Mouse (Mus musculus): ENCODE results near the gene Cnst. TPM values are rescaled to one million over a fixed set of nuclear protein-coding genes. Genes with fewer than 3 reads are reported as not detected.

Gene Cnst
- polyA plus RNA-seq, 1 experiment from 2014 or later: 28.0 TPM

DNA sequence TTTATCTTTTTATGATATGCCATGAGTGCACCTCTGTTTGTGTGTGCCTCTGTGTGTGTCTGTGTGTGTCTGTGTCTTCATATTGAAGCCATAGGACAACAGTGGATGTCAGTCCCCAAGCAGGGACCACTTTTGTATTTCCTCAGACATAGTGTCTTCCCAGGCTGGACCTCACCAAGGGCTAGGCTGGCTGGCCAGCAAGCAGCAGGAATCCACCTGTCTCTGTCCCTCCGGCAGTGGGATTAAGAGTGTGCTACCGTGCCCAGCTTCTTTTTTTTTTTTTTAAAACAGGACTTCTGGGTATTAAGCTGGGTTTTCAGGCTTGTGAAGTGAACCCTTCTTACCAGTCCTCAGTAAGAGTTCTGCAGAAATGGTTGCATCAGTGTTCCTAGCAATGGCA, 46.0 kb downstream of the Cnst start:
- H3K27ac ChIP-seq (replicated peaks; ENCODE audit: low read depth, low read length): no peak overlapping the region
- no peak for ATAC-seq (ENCODE audit: low FRiP score, low TSS enrichment)
- WGBS: 77% methylated on average over 2 of the region's 2 CpGs

DNA sequence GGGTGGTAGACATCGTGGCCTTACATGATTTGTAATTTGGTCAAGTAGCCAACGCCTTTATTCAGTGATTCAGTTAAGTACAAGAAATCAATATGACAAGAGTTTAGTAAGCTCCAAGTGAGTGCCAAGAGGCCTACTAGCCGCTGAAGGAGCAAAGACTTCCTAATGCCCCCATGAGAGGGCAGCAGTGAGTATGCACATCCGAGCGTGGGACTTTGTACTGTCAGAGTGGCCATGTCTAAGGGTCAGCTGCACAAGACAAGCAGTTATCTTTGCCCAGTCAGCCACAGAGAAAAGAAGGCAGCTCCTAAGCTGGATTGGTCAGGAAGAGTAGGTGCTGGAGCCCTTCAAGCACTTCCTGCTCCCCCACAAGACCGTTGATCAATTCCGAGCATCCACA, 46.8 kb downstream of the Cnst start:
- Histone ChIP-seq H3K27ac (replicated peaks; ENCODE audit: low read depth, low read length) (no peak overlapping the region), H3K27me3 (ENCODE audit: control insufficient read depth, insufficient read depth, low read length) (no peaks in the 10 kb centered on the region), H3K9me3 (ENCODE audit: control insufficient read depth, low read length) (no peaks in the 10 kb centered on the region), H3K36me3 (ENCODE audit: control insufficient read depth, insufficient read depth, low read length) (0 out of 2 replicates have a peak, but pooled peaks cover 5% of the 10 kb centered on the region), H3K4me1 (ENCODE audit: control insufficient read depth, insufficient read depth, low read length) (no peaks in the 10 kb centered on the region), H3K4me2 (ENCODE audit: low read length) (no peak overlapping the region), H3K9ac (replicated peaks; ENCODE audit: low read length) (no peak overlapping the region), H3K4me3 (replicated peaks; ENCODE audit: low read depth, low read length) (no peak overlapping the region)
- 70% methylated on average over 7 of the region's 7 CpGs for WGBS
- no peak for ATAC-seq (ENCODE audit: low FRiP score, low TSS enrichment)
- DNase-seq: no peak

More for the DNA sequence above, 46.0 kb downstream of the Cnst start:
- Histone ChIP-seq H3K9me3 (ENCODE audit: control insufficient read depth, low read length) (no peaks in the 10 kb centered on the region), H3K36me3 (ENCODE audit: control insufficient read depth, insufficient read depth, low read length) (0 out of 2 replicates have a peak, but pooled peaks cover 5% of the 10 kb centered on the region), H3K9ac (replicated peaks; ENCODE audit: low read length) (no peak overlapping the region), H3K27me3 (ENCODE audit: control insufficient read depth, insufficient read depth, low read length) (no peaks in the 10 kb centered on the region), H3K4me3 (replicated peaks; ENCODE audit: low read depth, low read length) (no peak overlapping the region), H3K4me1 (ENCODE audit: control insufficient read depth, insufficient read depth, low read length) (0 out of 2 replicates have a peak, but pooled peaks cover 3% of the 10 kb centered on the region), H3K4me2 (ENCODE audit: low read length) (no peak overlapping the region)
- DNase-seq: no peak

DNA sequence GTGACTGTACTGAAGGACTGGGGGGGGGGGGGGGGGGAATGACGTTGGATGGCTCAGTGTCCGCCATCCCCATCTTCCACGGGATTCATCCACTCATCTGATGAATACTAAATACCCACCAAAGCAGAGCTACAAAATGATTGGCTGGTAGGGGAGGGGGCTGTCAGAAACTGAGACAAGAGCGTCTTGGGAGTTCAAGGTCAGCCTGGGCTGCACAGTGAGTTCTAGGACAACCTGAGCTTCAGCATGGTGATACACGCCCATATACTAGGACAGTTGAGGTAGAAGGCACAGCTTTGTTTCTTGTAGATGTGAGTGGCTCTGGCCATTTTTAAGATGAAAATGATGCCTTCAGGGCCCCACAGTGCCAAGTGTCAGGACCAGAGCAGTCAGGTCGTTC, 52.2 kb downstream of the Cnst start:
- ATAC-seq (ENCODE audit: low FRiP score, low TSS enrichment): no peak
- 80% methylated on average over 6 of the region's 6 CpGs for WGBS

DNA sequence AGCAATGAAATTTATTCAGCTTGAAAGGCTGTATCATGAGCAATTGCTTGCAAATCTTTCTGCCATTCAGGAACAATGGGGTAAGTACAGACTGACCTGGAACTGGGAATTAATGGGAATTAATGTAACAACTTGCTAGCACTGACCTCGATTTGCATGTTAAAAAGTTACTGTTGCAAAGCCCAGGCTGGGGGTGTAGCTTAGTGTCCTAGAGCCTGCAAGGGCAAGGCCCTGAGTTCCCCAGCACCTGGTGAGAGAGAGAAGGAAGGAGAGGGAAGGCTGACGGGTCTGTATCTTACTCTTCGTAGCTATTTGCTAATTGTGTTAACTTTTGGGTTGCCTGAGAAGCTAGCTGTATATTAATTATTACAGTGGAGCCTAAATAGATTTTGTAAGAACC, 58.4 kb downstream of the Cnst start:
- Histone ChIP-seq H3K4me2 (ENCODE audit: low read length) (no peak overlapping the region), H3K9me3 (ENCODE audit: control insufficient read depth, low read length) (no peaks in the 10 kb centered on the region), H3K27ac (replicated peaks; ENCODE audit: low read depth, low read length) (no peak overlapping the region), H3K9ac (replicated peaks; ENCODE audit: low read length) (no peak overlapping the region), H3K36me3 (ENCODE audit: control insufficient read depth, insufficient read depth, low read length) (0 out of 2 replicates have a peak, but pooled peaks cover 10% of the 10 kb centered on the region), H3K4me1 (ENCODE audit: control insufficient read depth, insufficient read depth, low read length) (no peaks in the 10 kb centered on the region), H3K4me3 (replicated peaks; ENCODE audit: low read depth, low read length) (no peak overlapping the region), H3K27me3 (ENCODE audit: control insufficient read depth, insufficient read depth, low read length) (no peaks in the 10 kb centered on the region)
- 58% methylated on average over 3 of the region's 3 CpGs for WGBS
- ATAC-seq (ENCODE audit: low FRiP score, low TSS enrichment) (no peak), DNase-seq (no peak)

More for the DNA sequence above, 52.2 kb downstream of the Cnst start:
- H3K9ac ChIP-seq (replicated peaks; ENCODE audit: low read length): no peak overlapping the region
- H3K4me2 ChIP-seq (ENCODE audit: low read length): no peak overlapping the region
- 0 out of 2 replicates have a peak, but pooled peaks cover under 1% of the 10 kb centered on the region for H3K36me3 ChIP-seq (ENCODE audit: control insufficient read depth, insufficient read depth, low read length)
- H3K27me3 ChIP-seq (ENCODE audit: control insufficient read depth, insufficient read depth, low read length): no peaks in the 10 kb centered on the region
- no peaks in the 10 kb centered on the region for H3K4me1 ChIP-seq (ENCODE audit: control insufficient read depth, insufficient read depth, low read length)
- no peak for DNase-seq
- no peak overlapping the region for H3K27ac ChIP-seq (replicated peaks; ENCODE audit: low read depth, low read length)
- no peaks in the 10 kb centered on the region for H3K9me3 ChIP-seq (ENCODE audit: control insufficient read depth, low read length)
- H3K4me3 ChIP-seq (replicated peaks; ENCODE audit: low read depth, low read length): no peak overlapping the region

DNA sequence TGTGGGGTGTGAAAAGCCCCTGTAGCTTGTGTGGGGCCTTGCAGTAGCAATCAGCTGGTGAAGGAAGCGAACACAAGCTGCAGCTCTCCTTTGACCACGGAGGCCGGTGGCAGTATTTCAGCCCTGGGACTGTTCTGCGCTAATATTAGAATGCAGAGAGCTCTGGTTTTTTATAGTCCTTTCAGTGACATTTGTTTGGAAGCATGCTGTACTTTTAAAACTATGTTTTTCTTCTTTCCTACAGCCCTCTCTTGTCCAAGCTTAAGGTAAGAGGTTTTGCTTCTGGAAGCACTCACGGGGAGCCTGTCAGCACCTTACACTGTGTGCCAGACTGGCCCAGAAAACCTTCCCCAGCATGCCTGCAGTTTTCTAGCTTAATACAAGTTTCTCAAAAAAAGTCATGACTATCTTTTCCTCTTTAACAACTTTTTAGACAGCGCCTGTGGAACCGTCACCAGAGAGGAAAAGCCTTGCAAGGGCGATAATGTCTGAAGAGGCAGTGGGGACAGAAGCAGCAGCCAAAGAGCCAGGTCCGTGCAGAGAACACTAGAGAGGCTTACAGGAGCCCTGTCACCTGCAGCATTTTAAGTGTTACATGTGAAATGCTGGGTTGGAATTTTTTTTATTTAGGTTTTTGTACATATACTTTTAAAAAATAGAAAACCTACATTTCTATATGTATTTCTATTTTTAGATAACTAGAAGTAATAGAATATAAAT, 60.0 kb downstream of the Cnst start:
- Histone ChIP-seq H3K4me1 (ENCODE audit: control insufficient read depth, insufficient read depth, low read length) (no peaks in the 10 kb centered on the region), H3K4me2 (ENCODE audit: low read length) (no peak overlapping the region), H3K9ac (replicated peaks; ENCODE audit: low read length) (no peak overlapping the region), H3K27ac (replicated peaks; ENCODE audit: low read depth, low read length) (no peak overlapping the region), H3K36me3 (ENCODE audit: control insufficient read depth, insufficient read depth, low read length) (peaks cover 22% of the 10 kb centered on the region; the same call in 1 of the 2 replicates), H3K4me3 (replicated peaks; ENCODE audit: low read depth, low read length) (no peak overlapping the region), H3K9me3 (ENCODE audit: control insufficient read depth, low read length) (no peaks in the 10 kb centered on the region), H3K27me3 (ENCODE audit: control insufficient read depth, insufficient read depth, low read length) (no peaks in the 10 kb centered on the region)
- DNase-seq (no peak), ATAC-seq (ENCODE audit: low FRiP score, low TSS enrichment) (no peak)
- 92% methylated on average over 9 of the region's 9 CpGs for WGBS

DNA sequence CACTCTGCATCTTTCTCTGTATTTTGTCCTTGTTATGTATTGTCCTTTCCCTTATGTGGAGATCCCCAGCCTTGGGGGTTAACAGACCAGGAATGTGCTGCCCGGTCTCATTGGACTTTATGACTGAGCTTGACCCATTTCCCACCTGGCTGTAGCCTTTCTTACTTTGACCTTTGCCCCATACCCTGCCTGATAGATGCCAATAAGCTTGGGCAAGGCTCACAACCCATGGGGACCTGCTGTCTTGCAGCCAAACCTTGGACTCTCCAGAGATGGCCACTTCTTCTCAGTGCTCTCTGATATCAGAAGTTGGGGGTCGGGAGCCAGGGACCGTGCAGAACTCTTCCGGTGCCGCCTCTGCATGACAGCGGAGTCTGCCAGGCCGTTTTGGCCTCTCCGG, 62.4 kb downstream of the Cnst start:
- DNase-seq: no peak
- no peaks in the 10 kb centered on the region for H3K9me3 ChIP-seq (ENCODE audit: control insufficient read depth, low read length)
- no peaks in the 10 kb centered on the region for H3K27me3 ChIP-seq (ENCODE audit: control insufficient read depth, insufficient read depth, low read length)
- H3K9ac ChIP-seq (replicated peaks; ENCODE audit: low read length): no peak overlapping the region
- H3K36me3 ChIP-seq (ENCODE audit: control insufficient read depth, insufficient read depth, low read length): peaks cover 25% of the 10 kb centered on the region; the same call in 1 of the 2 replicates
- WGBS: 95% methylated on average over 8 of the region's 8 CpGs
- H3K4me1 ChIP-seq (ENCODE audit: control insufficient read depth, insufficient read depth, low read length): no peaks in the 10 kb centered on the region
- ATAC-seq (ENCODE audit: low FRiP score, low TSS enrichment): no peak
- H3K4me2 ChIP-seq (ENCODE audit: low read length): no peak overlapping the region
- no peak overlapping the region for H3K27ac ChIP-seq (replicated peaks; ENCODE audit: low read depth, low read length)
- no peak overlapping the region for H3K4me3 ChIP-seq (replicated peaks; ENCODE audit: low read depth, low read length)

DNA sequence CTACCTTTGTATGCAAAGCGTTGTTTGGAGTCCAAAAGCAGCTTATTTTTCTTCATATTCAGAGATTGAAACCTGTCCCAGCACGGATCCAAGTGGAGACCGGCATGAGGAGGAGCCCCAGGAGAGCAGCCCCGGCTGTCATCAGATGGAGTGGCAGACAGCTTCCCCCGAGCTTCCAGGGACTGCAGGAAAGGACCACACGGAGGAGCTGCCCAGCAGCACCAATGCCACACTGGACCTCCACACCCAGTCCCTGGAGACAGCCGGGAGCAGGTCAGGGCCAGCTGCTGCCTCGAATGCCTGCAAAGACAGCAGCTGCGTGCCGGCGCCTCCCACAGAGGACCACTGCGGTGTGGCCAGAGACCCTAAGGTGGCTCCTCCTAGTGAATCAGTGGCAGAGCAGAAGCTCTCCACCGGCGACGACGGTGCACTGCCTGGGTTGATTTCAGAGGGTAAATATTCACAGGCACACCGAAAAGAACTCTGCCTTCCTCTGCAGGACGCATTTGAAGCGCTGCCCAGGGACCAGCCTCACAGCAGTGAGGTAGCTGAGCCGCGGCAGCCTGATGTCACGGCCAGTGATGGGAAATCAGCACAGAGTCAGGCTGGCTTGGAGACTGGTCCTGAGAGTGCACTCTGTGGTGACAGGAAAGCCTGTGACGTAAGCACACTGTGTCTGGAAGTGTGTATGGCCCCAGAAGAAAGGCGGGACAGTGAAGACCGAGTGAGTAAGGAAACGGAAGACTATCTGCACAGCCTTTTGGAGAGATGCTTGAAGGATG, 63.7 kb downstream of the Cnst start:
- H3K9me3 ChIP-seq (ENCODE audit: control insufficient read depth, low read length): no peaks in the 10 kb centered on the region
- WGBS: 44% methylated on average over 26 of the region's 26 CpGs
- no peak overlapping the region for H3K27ac ChIP-seq (replicated peaks; ENCODE audit: low read depth, low read length)
- no peak overlapping the region for H3K9ac ChIP-seq (replicated peaks; ENCODE audit: low read length)
- DNase-seq (no peak), ATAC-seq (ENCODE audit: low FRiP score, low TSS enrichment) (no peak)
- H3K4me1 ChIP-seq (ENCODE audit: control insufficient read depth, insufficient read depth, low read length): no peaks in the 10 kb centered on the region
- no peak overlapping the region for H3K4me2 ChIP-seq (ENCODE audit: low read length)
- H3K4me3 ChIP-seq (replicated peaks; ENCODE audit: low read depth, low read length): no peak overlapping the region
- peaks cover 20% of the 10 kb centered on the region; the same call in 1 of the 2 replicates for H3K36me3 ChIP-seq (ENCODE audit: control insufficient read depth, insufficient read depth, low read length)
- no peaks in the 10 kb centered on the region for H3K27me3 ChIP-seq (ENCODE audit: control insufficient read depth, insufficient read depth, low read length)

DNA sequence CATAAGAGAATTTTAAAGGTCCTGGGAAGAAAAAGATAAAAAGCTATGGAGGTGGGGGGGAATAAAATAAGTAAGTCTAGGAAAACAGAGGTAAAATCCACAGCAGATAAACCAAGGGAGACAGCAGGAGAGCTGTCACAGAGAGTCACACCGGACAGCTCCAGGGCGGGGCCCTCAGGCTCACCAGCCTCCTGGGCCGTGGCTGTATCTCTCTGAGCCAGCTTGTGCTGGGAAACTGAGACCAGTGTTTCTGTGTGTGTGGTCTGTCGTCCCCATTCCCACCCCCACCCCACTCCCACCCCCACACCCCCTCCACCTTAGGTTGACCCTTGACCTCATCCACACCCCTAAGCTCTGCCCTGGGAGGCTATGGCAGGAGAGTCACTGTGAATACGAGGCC, 65.0 kb downstream of the Cnst start:
- 70% methylated on average over 5 of the region's 5 CpGs for WGBS

More for the DNA sequence above, 65.0 kb downstream of the Cnst start:
- Histone ChIP-seq H3K9ac (replicated peaks; ENCODE audit: low read length) (no peak overlapping the region), H3K4me1 (ENCODE audit: control insufficient read depth, insufficient read depth, low read length) (no peaks in the 10 kb centered on the region), H3K4me2 (ENCODE audit: low read length) (no peak overlapping the region), H3K4me3 (replicated peaks; ENCODE audit: low read depth, low read length) (no peak overlapping the region), H3K36me3 (ENCODE audit: control insufficient read depth, insufficient read depth, low read length) (peaks cover 20% of the 10 kb centered on the region; the same call in 1 of the 2 replicates), H3K27ac (replicated peaks; ENCODE audit: low read depth, low read length) (no peak overlapping the region), H3K27me3 (ENCODE audit: control insufficient read depth, insufficient read depth, low read length) (no peaks in the 10 kb centered on the region), H3K9me3 (ENCODE audit: control insufficient read depth, low read length) (no peaks in the 10 kb centered on the region)
- ATAC-seq (ENCODE audit: low FRiP score, low TSS enrichment) (no peak), DNase-seq (no peak)
